11 mouse cellular contexts compared by ENCODE assay signal in genomic region chr6:34628131-34628530, GRCm38 (mm10). TPM values are rescaled to one million over a fixed set of nuclear protein-coding genes. Genes with fewer than 3 reads are reported as not detected.
"Had no signal": no experiment of that assay in that cellular context is flagged by ENCODE, and none has a peak within 500 bp of the region (broad histone marks: within the 10 kb centered on the region; RNA-seq: fewer than 3 reads in every experiment).

No protein-coding gene starts in this region.

- H3K9ac ChIP-seq: limb, embryonic 13.5 days; liver, embryonic 14.5 days; midbrain, embryonic 13.5 days; neural tube, embryonic 12.5 days had no signal

- H3K4me1 ChIP-seq: midbrain, embryonic 13.5 days; neural tube, embryonic 12.5 days had no signal

- H3K27me3 ChIP-seq: limb, embryonic 13.5 days; midbrain, embryonic 13.5 days; neural tube, embryonic 12.5 days had no signal

- ATAC-seq: midbrain, embryonic 13.5 days had no signal

- DNase-seq: kidney, postnatal 25 days; layer of hippocampus, adult 9-11 months; layer of hippocampus, postnatal 36 days; lung, adult 18-20 months; thymus, postnatal 4 days had no signal

- H3K27ac ChIP-seq: limb, embryonic 13.5 days; liver, embryonic 14.5 days; midbrain, embryonic 13.5 days; neural tube, embryonic 12.5 days; stomach, postnatal 0 days had no signal

- H3K36me3 ChIP-seq: limb, embryonic 13.5 days; midbrain, embryonic 13.5 days; neural tube, embryonic 12.5 days had no signal

- H3K9me3 ChIP-seq: limb, embryonic 13.5 days; midbrain, embryonic 13.5 days; neural tube, embryonic 12.5 days had no signal

- H3K4me3 ChIP-seq: limb, embryonic 13.5 days; midbrain, embryonic 13.5 days; neural tube, embryonic 12.5 days had no signal

- H3K4me2 ChIP-seq: limb, embryonic 13.5 days; midbrain, embryonic 13.5 days; neural tube, embryonic 12.5 days had no signal

RNA-seq across cellular contexts. Expression of gene Cald1, which starts 29.8 kb away (rescaled TPM):
- total RNA-seq: megakaryocyte-erythroid progenitor cell, adult 5-6 weeks had no signal
